Mouse (Mus musculus) neural tube, embryonic 15.5 days (tissue): ENCODE measurements at regions not wholly inside any gene's neighbourhood (a gene's known extent, or its start where the extent isn't known, plus 50 kb on each side); places are given as distances from the start of the nearest gene placed in this dataset.

ENCODE experiments used
- ATAC-seq: fragments of 200-750 bp; cut with Nextera tagmentation; 2 replicates; pipeline ENCODE4 v1.8.0; 2017; ENCODE audit warnings: mild to moderate bottlenecking, moderate TSS enrichment, moderate library complexity; ENCODE audit not compliant: low FRiP score
- H3K27ac ChIP-seq: fragments of 300-500 bp; sonication (generic); replicated peaks from 2 replicates; pipeline ENCODE4 v1.5.1; 2015; ENCODE audit warnings: mild to moderate bottlenecking, inconsistent platforms
- H3K27me3 ChIP-seq: fragments of 300-500 bp; sonication (generic); replicated peaks from 2 replicates; pipeline ENCODE4 v1.6.1; 2015; ENCODE audit warnings: inconsistent platforms
- H3K36me3 ChIP-seq: fragments of 300-500 bp; sonication (generic); 2 replicates; pipeline ENCODE4 v1.6.1; 2015; ENCODE audit warnings: inconsistent platforms
- H3K4me1 ChIP-seq: fragments of 300-500 bp; sonication (generic); 2 replicates; pipeline ENCODE4 v1.6.1; 2015; ENCODE audit warnings: inconsistent platforms
- H3K4me2 ChIP-seq: fragments of 300-500 bp; sonication (generic); 2 replicates; pipeline ENCODE4 v1.6.1; 2015; ENCODE audit warnings: inconsistent platforms, mild to moderate bottlenecking, moderate library complexity
- H3K4me3 ChIP-seq: fragments of 300-500 bp; sonication (generic); replicated peaks from 2 replicates; pipeline ENCODE4 v1.5.1; 2015; ENCODE audit warnings: mild to moderate bottlenecking, inconsistent platforms
- H3K9ac ChIP-seq: fragments of 300-500 bp; sonication (generic); replicated peaks from 2 replicates; pipeline ENCODE4 v1.6.1; 2015; ENCODE audit warnings: mild to moderate bottlenecking, inconsistent platforms
- H3K9me3 ChIP-seq: fragments of 300-500 bp; sonication (generic); replicated peaks from 2 replicates; pipeline ENCODE4 v1.6.1; 2016; ENCODE audit warnings: inconsistent platforms
- WGBS: fragments of 180-500 bp; shearing (Covaris S2); methylation state at CpG from one replicate; pipeline ENCODE4 v1.1.7; 2015; ENCODE audit warnings: mixed read lengths; 5-methylcytosine and 5-hydroxymethylcytosine counted together

GRCm38 (mm10) chr13:97310855-97311189 lies 69.9 kb downstream of the Enc1 start:
- Histone ChIP-seq H3K36me3 (no peaks in the 10 kb centered on the region), H3K27ac (no peak overlapping the region), H3K4me3 (no peak overlapping the region), H3K4me1 (peaks cover 18% of the 10 kb centered on the region), H3K4me2 (no peak overlapping the region), H3K9ac (no peak overlapping the region), H3K27me3 (no peaks in the 10 kb centered on the region), H3K9me3 (no peaks in the 10 kb centered on the region)
- ATAC-seq, result no peak
- 44% methylated on average over 3 of the region's 3 CpGs for WGBS

- 34% methylated on average over 8 of the region's 8 CpGs for WGBS
- no peak overlapping the region for H3K4me3 ChIP-seq
- no peaks in the 10 kb centered on the region for H3K36me3 ChIP-seq
- H3K9me3 ChIP-seq, result no peaks in the 10 kb centered on the region
- H3K4me1 ChIP-seq, result peaks cover 18% of the 10 kb centered on the region
- H3K4me2 ChIP-seq, result no peak overlapping the region
- H3K27me3 ChIP-seq, result no peaks in the 10 kb centered on the region
- H3K9ac ChIP-seq, result no peak overlapping the region
- ATAC-seq, result no peak
- no peak overlapping the region for H3K27ac ChIP-seq
Observed at GRCm38 (mm10) chr13:97310186-97310854, 69.4 kb downstream of the Enc1 start.

- 74% methylated on average over 3 of the region's 3 CpGs for WGBS
- ATAC-seq, result no peak
- Histone ChIP-seq H3K4me2 (no peak overlapping the region), H3K27ac (no peak overlapping the region), H3K27me3 (no peaks in the 10 kb centered on the region), H3K9ac (no peak overlapping the region), H3K4me1 (peaks cover 18% of the 10 kb centered on the region), H3K36me3 (no peaks in the 10 kb centered on the region), H3K9me3 (no peaks in the 10 kb centered on the region), H3K4me3 (no peak overlapping the region)
Observed at GRCm38 (mm10) chr13:97309411-97309810, 68.5 kb downstream of the Enc1 start.

- no peaks in the 10 kb centered on the region for H3K36me3 ChIP-seq
- 97% methylated on average over 2 of the region's 2 CpGs for WGBS
- H3K27ac ChIP-seq, result no peak overlapping the region
- H3K4me1 ChIP-seq, result peaks cover 18% of the 10 kb centered on the region
- H3K4me3 ChIP-seq, result no peak overlapping the region
- no peak for ATAC-seq
- no peaks in the 10 kb centered on the region for H3K27me3 ChIP-seq
- H3K4me2 ChIP-seq, result no peak overlapping the region
- H3K9me3 ChIP-seq, result no peaks in the 10 kb centered on the region
- no peak overlapping the region for H3K9ac ChIP-seq
Observed at GRCm38 (mm10) chr13:97308431-97308830, 67.5 kb downstream of the Enc1 start.
